Mouse (Mus musculus) kidney, postnatal 4 days (tissue): Measurements from ENCODE around the gene Txndc15.

ENCODE experiments used
- DNase-seq, 2 experiments: peaks; one replicate each; pipeline ENCODE4 v3.0.0; 2021; ENCODE audit warnings: mixed read lengths in 2 of 2

Txndc15 gene

DNA sequence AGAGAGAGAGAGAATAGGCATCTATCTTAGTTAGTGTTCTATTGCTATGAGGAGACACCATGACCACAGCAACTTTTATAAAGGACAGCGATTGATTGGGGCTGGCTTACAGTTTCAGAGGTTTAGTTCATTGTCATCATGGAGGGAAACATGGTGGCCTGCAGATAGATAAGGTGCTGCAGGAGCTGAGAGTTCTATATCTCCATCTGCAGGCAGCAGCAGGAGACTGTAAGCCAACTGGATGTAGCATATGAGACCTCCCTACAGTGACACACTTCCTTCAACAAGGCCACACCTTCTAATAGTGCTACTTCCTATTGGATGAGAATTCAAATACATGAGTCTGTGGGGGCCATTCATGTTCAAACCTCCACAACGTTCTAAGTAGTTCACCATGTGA is 17.7 kb downstream of the Txndc15 start:
- DNase-seq, result no peak

DNA sequence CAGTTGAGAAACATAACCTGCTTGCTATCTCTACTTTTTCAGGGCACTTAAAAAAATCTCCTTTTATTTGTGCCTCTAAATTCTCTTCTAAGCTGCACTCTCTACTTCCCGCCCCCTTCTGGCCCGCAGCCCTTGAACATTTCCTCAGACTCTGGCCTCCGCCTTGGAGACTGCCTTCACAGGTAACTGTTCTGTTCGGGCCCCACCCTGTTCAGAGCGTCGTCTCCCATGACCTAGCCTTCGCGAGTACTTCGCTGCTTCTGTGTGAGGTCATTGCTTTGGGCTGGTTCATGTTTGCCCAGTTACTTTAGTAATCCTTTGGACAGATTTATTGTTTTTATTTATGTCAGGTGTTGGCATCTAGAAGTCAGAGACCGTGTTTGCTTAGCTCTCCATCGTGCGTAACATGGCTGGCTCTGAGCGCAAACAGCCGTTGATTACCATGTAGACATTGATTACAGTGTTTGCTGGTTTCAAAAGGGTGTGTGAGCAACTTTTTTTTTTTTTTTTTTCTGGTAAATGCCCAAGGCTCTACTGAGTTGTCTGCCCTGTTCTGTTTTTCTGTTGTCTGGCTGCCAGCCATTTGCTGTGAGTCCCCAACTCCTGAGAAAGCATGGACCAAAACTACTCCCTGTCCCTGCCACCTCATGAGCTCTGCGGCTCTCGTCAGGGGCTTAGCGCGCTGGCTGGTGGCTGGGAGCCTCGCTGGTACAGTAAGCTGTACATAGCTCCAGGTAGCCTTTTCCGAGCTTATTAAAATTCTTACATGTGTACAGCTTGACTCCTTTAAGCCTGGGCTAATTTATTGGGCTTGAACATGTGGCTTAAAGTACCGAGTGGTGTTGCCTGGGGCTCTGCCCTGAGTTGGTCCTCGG is 19.4 kb downstream of the Txndc15 start:
- no peak for DNase-seq

DNA sequence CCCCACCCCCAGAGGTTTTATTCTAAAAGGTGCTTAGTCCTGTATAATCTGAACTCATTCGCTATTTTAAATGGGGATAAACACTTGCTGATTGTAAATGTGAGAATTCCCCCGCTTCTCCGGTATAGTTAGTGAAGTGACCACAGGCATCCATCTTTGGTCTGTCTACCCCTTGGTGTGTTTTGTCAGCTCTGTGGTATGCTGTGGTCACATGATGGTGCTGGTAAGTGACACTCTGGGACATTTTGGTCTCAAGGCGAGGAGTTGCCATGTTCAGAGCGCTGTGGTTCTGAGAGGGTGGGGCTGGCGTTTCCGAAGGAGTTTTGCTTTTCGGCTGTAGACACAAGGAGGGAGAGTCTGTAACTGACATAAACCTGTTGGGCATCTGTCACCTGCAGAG is 23.4 kb downstream of the Txndc15 start:
- no peak for DNase-seq

DNA sequence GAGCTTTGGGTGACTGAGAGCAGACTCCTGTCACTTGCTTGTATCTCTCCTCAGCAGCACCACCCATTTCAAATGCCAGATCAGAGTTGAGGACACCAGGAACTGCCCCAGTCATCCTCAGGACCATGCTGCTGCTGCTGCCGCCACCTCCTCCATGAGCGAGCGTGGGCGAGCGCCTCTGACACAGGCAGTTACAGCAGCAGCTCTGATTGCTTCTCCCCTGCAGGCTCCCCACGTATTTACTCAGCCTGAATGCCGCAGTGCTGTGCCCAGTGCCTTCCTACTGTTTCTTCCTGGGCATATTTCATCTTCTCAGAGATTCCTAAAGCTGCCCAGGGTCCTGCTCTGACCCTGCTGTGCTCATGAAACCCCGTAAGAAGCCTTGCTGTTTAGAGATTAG is 27.9 kb downstream of the Txndc15 start:
- DNase-seq, result peak in 1 of 2 experiments; percentile 30

DNA sequence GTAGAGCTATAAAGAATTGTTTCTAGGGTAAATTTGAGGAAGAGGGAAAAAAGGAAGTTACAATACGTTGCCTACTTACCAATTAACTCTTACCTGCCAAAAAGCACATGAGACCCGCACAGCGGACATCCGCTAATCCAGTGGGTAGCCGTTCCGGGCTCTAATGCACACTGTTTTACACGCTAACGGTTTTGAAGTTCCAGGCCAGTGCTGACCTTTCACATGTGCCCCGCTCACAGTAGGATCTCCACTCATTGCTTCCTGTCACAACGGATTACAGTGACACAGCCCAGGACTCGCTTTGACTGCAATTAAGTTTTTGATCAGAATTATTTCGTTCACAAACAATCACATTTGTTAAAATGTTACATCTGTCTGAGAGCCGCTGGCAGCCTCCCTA is 39.9 kb downstream of the Txndc15 start:
- DNase-seq, result no peak

DNA sequence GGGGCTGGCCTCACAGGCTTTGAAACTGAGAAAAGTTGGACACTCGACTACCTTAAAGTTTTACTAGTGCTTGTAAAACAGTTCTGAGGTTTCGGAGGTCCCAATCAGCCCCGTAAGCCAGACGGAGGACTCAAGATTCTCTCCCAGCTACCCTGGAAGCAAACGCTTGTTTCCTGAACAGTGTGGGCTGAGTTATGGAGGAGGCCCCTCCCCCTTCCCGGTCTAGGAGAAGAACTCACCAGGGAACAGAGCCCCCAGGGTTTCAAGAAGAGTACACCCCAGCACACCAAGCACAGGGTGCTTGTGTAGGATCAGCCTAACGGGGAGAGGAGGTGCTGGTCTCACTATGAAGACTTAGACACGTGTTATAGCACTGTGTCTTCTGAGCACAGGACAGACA is 42.3 kb downstream of the Txndc15 start:
- DNase-seq, result peak; percentile 60 to 72

DNA sequence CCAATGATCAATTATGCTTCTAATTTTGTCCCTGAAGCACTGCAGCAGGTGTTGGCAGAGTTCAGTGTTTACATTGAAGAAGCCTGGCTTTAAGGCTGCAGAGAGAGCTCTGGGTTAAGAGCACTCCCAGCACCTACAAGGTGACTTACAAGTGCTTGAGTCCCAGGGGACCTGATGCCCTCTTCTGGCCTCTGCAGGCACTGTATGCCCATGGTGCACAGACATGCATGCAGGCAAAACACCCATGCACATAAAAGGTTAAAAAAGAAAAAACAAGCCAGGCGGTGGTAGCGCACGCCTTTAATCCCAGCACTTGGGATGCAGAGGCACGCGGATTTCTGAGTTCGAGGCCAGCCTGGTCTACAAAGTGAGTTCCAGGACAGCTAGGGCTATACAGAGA is 43.2 kb downstream of the Txndc15 start:
- DNase-seq, result peak; percentile 49 to 65

DNA sequence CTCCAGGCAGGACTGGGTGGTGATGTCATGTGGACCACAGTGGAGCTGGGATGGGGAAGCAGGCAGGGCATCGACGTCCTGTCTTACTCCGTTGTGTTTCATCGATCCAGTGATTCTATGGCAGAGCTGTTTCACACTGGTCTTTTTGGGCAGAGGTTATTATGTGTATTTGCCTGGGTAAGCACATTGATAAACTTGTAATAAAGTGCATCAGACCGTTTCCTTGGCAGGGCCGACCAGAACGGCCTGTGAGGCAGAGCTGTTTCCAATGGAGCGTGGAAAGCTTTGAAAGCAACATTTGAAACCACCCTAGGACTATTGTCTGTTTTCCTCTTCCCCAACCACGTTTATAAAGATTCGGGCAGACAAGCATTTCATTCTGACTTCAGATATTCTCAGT is 46.1 kb downstream of the Txndc15 start:
- no peak for DNase-seq

DNA sequence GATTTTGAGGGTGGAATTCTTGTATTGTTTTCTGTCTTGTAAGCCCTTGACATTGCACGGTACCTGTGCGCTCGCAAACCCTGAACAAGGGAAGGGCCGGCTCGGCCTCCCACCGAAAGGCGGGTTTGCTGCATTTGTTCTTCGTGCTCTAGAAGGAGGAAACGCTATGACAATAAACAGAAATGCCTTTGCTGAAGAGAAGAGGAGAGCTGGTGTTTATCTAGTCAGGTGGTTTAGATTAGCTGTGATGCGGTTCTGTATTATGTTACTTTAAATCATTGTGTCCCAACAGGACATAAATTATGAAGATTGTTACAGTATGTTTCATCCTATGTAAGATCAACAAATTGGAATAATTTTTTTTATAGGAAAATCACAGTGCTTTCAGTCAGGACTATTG is 47.0 kb downstream of the Txndc15 start:
- DNase-seq, result no peak

DNA sequence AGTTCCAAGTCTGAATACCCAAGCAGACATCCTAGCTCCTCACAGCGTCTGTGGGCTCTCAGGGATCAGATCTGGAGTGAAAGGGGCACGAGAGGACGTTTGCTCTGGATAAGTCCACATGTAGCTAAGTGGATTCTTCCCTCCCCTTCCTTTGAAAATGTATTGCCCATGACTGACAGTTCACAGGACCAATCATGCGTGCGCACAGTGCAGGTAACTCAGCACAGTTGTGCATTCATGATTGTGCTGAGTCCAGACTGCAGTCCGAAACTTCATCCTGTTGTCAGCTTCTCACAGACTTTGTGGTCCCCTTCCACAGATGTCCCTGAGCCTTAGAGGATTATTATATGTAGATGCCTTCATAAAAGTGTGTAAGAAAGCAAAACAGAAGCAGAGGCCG is 59.9 kb downstream of the Txndc15 start:
- DNase-seq, result peak; percentile 26 to 55

DNA sequence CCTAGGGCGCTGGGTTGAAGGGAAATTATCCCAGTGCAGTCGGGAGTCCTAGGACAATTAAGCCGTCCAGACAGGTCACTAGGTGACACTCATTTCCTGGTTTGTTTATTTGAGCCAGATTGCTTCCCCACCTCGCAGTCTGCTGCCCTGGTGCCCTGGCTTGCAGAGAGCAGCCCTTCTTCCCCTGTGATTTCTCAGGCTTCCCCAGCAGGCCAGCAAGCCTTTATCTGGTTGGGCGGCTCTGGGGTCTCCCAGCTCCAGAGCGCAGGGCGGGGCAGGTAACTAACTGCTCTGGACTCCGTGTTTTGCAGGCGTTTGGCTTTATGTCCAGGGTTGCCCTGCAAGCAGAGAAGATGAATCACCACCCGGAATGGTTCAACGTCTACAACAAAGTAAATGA is 60.6 kb downstream of the Txndc15 start:
- peak; percentile 28 to 50 for DNase-seq
